7 mouse cellular contexts compared by ENCODE assay signal in genomic region chr10:79638486-79639204, GRCm38 (mm10). TPM values are rescaled to one million over a fixed set of nuclear protein-coding genes. Genes with fewer than 3 reads are reported as not detected.
A peak's percentile ranks its signal among the peaks of the same experiment; 100 is the strongest.
DNase-seq lines count a peak whose midpoint lies in the region; ATAC-seq lines count a peak whose summit lies in the region.

No protein-coding gene starts in this region.

- H3K27me3 ChIP-seq in embryonic facial prominence, embryonic 14.5 days (replicated peaks; ENCODE audit: control insufficient read depth, insufficient read depth, low read length), result no peaks in the 10 kb centered on the region
- peaks cover 48% of the 10 kb centered on the region for H3K27me3 ChIP-seq in heart, embryonic 16.5 days (ENCODE audit: control insufficient read depth, insufficient read depth, low read length)
- peaks cover 45% of the 10 kb centered on the region for H3K27me3 ChIP-seq in limb, embryonic 12.5 days
- H3K27me3 ChIP-seq in neural tube, embryonic 14.5 days (ENCODE audit: control insufficient read depth, insufficient read depth, low read length), result peaks cover 8% of the 10 kb centered on the region; the same call in 1 of the 2 replicates

- peak; percentile 76 for DNase-seq in ES-E14 (ENCODE audit: low read depth, low spot score)
- DNase-seq in adrenal gland, postnatal 10 days, result peak; percentile 66
- DNase-seq in embryonic facial prominence, embryonic 14.5 days (ENCODE audit: low spot score), result peak; percentile 76

- no peaks in the 10 kb centered on the region for H3K36me3 ChIP-seq in ES-E14 (ENCODE audit: control insufficient read depth, insufficient read depth, low read length, poor library complexity, severe bottlenecking)
- H3K36me3 ChIP-seq in embryonic facial prominence, embryonic 14.5 days (ENCODE audit: control insufficient read depth, insufficient read depth, low read length), result no peaks in the 10 kb centered on the region
- no peaks in the 10 kb centered on the region for H3K36me3 ChIP-seq in heart, embryonic 16.5 days (ENCODE audit: control insufficient read depth, insufficient read depth)
- no peaks in the 10 kb centered on the region for H3K36me3 ChIP-seq in limb, embryonic 12.5 days
- H3K36me3 ChIP-seq in neural tube, embryonic 14.5 days (ENCODE audit: control insufficient read depth, insufficient read depth, low read length), result no peaks in the 10 kb centered on the region

- 7% methylated on average over 21 of the region's 23 CpGs for WGBS in embryonic facial prominence, embryonic 14.5 days
- 8% methylated on average over 23 of the region's 23 CpGs for WGBS in heart, embryonic 16.5 days
- WGBS in limb, embryonic 12.5 days, result 5% methylated on average over 23 of the region's 23 CpGs
- WGBS in neural tube, embryonic 14.5 days, result 5% methylated on average over 23 of the region's 23 CpGs

- H3K9me3 ChIP-seq in ES-E14 (ENCODE audit: control insufficient read depth, insufficient read depth, low read depth, low read length), result no peaks in the 10 kb centered on the region
- no peaks in the 10 kb centered on the region for H3K9me3 ChIP-seq in embryonic facial prominence, embryonic 14.5 days (ENCODE audit: control insufficient read depth, low read length)
- H3K9me3 ChIP-seq in heart, embryonic 16.5 days (replicated peaks; ENCODE audit: control insufficient read depth, low read length), result no peaks in the 10 kb centered on the region; the same call in 1 of the 2 replicates
- 0 out of 2 replicates have a peak, but pooled peaks cover 2% of the 10 kb centered on the region for H3K9me3 ChIP-seq in limb, embryonic 12.5 days
- H3K9me3 ChIP-seq in neural tube, embryonic 14.5 days (ENCODE audit: control insufficient read depth, low read length), result no peaks in the 10 kb centered on the region

- no peak overlapping the region; the same call in 1 of the 2 replicates for H3K9ac ChIP-seq in ES-E14 (ENCODE audit: insufficient read depth, low read depth, low read length, poor library complexity, severe bottlenecking)
- peak overlapping the region; percentile 84 for H3K9ac ChIP-seq in embryonic facial prominence, embryonic 14.5 days (ENCODE audit: low read depth, low read length)
- peak overlapping the region; percentile 15; the same call in 1 of the 2 replicates for H3K9ac ChIP-seq in heart, embryonic 16.5 days (ENCODE audit: low read length)
- no peak overlapping the region; the same call in 1 of the 2 replicates for H3K9ac ChIP-seq in limb, embryonic 12.5 days (replicated peaks)
- H3K9ac ChIP-seq in neural tube, embryonic 14.5 days (replicated peaks; ENCODE audit: low read depth, low read length), result peak overlapping the region; percentile 89

- H3K4me1 ChIP-seq in ES-E14 (ENCODE audit: control insufficient read depth in 2 of 2, insufficient read depth in 2 of 2, low read length in 2 of 2, poor library complexity in 1 of 2), result peaks cover 0 to 20% of the 10 kb centered on the region in 2 experiments; a peak in 1 of 4 replicates
- H3K4me1 ChIP-seq in embryonic facial prominence, embryonic 14.5 days (ENCODE audit: control insufficient read depth, insufficient read depth, low read length), result peaks cover 16% of the 10 kb centered on the region; the same call in 1 of the 2 replicates
- H3K4me1 ChIP-seq in heart, embryonic 16.5 days (ENCODE audit: control insufficient read depth, insufficient read depth, low read length), result peaks cover 7% of the 10 kb centered on the region
- H3K4me1 ChIP-seq in limb, embryonic 12.5 days (replicated peaks), result peaks cover 28% of the 10 kb centered on the region
- H3K4me1 ChIP-seq in neural tube, embryonic 14.5 days (ENCODE audit: control insufficient read depth, insufficient read depth, low read length), result peaks cover 13% of the 10 kb centered on the region; the same call in 1 of the 2 replicates

- peak; percentile 70; the same call in 1 of the 2 replicates for ATAC-seq in embryonic facial prominence, embryonic 14.5 days (ENCODE audit: low read depth)
- peak; percentile 35; the same call in 1 of the 2 replicates for ATAC-seq in heart, embryonic 16.5 days (replicated peaks; ENCODE audit: extremely low read depth, insufficient read depth, low FRiP score)
- ATAC-seq in limb, embryonic 12.5 days (ENCODE audit: insufficient number of reproducible peaks, insufficient read depth, low FRiP score, low TSS enrichment, low read depth), result no peak
- peak; percentile 23; the same call in 1 of the 2 replicates for ATAC-seq in neural tube, embryonic 14.5 days (ENCODE audit: low read depth)
- ATAC-seq in megakaryocyte-erythroid progenitor cell, adult 5-6 weeks (replicated peaks; ENCODE audit: low FRiP score, low TSS enrichment, poor library complexity, severe bottlenecking), result no peak

- peak overlapping the region; percentile 91 for H3K4me2 ChIP-seq in embryonic facial prominence, embryonic 14.5 days (ENCODE audit: low read depth, low read length)
- peak overlapping the region; percentile 52 for H3K4me2 ChIP-seq in heart, embryonic 16.5 days (ENCODE audit: low read depth, low read length)
- H3K4me2 ChIP-seq in limb, embryonic 12.5 days, result peak overlapping the region; percentile 90
- H3K4me2 ChIP-seq in neural tube, embryonic 14.5 days (ENCODE audit: low read depth, low read length), result peak overlapping the region; percentile 78

- H3K27ac ChIP-seq in ES-E14 (ENCODE audit: insufficient read depth, low read depth, low read length, poor library complexity, severe bottlenecking), result no peak overlapping the region
- H3K27ac ChIP-seq in embryonic facial prominence, embryonic 14.5 days (replicated peaks; ENCODE audit: low read depth, low read length), result peak overlapping the region; percentile 80
- H3K27ac ChIP-seq in heart, embryonic 16.5 days (ENCODE audit: low read length), result no peak overlapping the region
- H3K27ac ChIP-seq in limb, embryonic 12.5 days, result no peak overlapping the region
- H3K27ac ChIP-seq in neural tube, embryonic 14.5 days (ENCODE audit: low read depth, low read length), result peak overlapping the region; percentile 94

- in situ Hi-C loops in ES-E14 (cut with MboI; ENCODE audit: low sequenced_read_pairs in 2 of 2, unreplicated experiment in 2 of 2), result no loop called here

- H3K4me3 ChIP-seq in ES-E14 (ENCODE audit: insufficient read depth in 1 of 2, low read depth in 1 of 2, low read length in 2 of 2, poor library complexity in 1 of 2, severe bottlenecking in 1 of 2), result peak overlapping the region; percentile 42 to 85; a peak in 2 of 4 replicates
- H3K4me3 ChIP-seq in embryonic facial prominence, embryonic 14.5 days (ENCODE audit: low read depth, low read length), result peak overlapping the region; percentile 73
- H3K4me3 ChIP-seq in heart, embryonic 16.5 days (ENCODE audit: low read length), result peak overlapping the region; percentile 32
- peak overlapping the region; percentile 83 for H3K4me3 ChIP-seq in limb, embryonic 12.5 days (replicated peaks)
- H3K4me3 ChIP-seq in neural tube, embryonic 14.5 days (ENCODE audit: low read depth, low read length), result peak overlapping the region; percentile 79

RNA-seq across cellular contexts. Expression of gene Shc2, which starts 0.9 kb away (rescaled TPM):
- 4.3 and 8.6 TPM in 2 replicates for total RNA-seq in ES-E14 (2012; rRNA removed)
- 1 to 10 TPM; 5.6 to 8.4 TPM for total RNA-seq in adrenal gland, postnatal 10 days (2021)
- polyA plus RNA-seq in embryonic facial prominence, embryonic 14.5 days (2014; fragmentation: Nextera tagmentation; extraction: Ambion mirVana), result 11.3 and 11.4 TPM in 2 replicates
- polyA plus RNA-seq in heart, embryonic 16.5 days (2015; fragmentation: Nextera tagmentation; extraction: Ambion mirVana), result 2.0 and 2.6 TPM in 2 replicates
- polyA plus RNA-seq in limb, embryonic 12.5 days (2016; fragmentation: Nextera tagmentation; extraction: Ambion mirVana), result 12.0 and 12.2 TPM in 2 replicates
- 16.7 and 22.8 TPM in 2 replicates for polyA plus RNA-seq in neural tube, embryonic 14.5 days (2014; fragmentation: Nextera tagmentation; extraction: Ambion mirVana)
- total RNA-seq in megakaryocyte-erythroid progenitor cell, adult 5-6 weeks (2014; fragmentation: Nextera tagmentation), result not detected in 2 replicates
- not detected in 2 replicates for total RNA-seq in megakaryocyte-erythroid progenitor cell, adult 5-6 weeks (2017)

RNA-seq across cellular contexts. Expression of gene Odf3l2, which starts 6.9 kb away (rescaled TPM):
- total RNA-seq in ES-E14 (2012; rRNA removed), result not detected in 2 replicates
- total RNA-seq in adrenal gland, postnatal 10 days (2021), result not detected
- polyA plus RNA-seq in embryonic facial prominence, embryonic 14.5 days (2014; fragmentation: Nextera tagmentation; extraction: Ambion mirVana), result not detected in 2 replicates
- polyA plus RNA-seq in heart, embryonic 16.5 days (2015; fragmentation: Nextera tagmentation; extraction: Ambion mirVana), result not detected in 2 replicates
- not detected in 2 replicates for polyA plus RNA-seq in limb, embryonic 12.5 days (2016; fragmentation: Nextera tagmentation; extraction: Ambion mirVana)
- not detected in 2 replicates for polyA plus RNA-seq in neural tube, embryonic 14.5 days (2014; fragmentation: Nextera tagmentation; extraction: Ambion mirVana)
- not detected in 2 replicates for total RNA-seq in megakaryocyte-erythroid progenitor cell, adult 5-6 weeks (2014; fragmentation: Nextera tagmentation)
- not detected in 2 replicates for total RNA-seq in megakaryocyte-erythroid progenitor cell, adult 5-6 weeks (2017)

RNA-seq across cellular contexts. Expression of gene C2cd4c, which starts 24.8 kb away (rescaled TPM):
- total RNA-seq in ES-E14 (2012; rRNA removed), result 0.31 and 0.58 TPM in 2 replicates
- total RNA-seq in adrenal gland, postnatal 10 days (2021), result under 1 TPM; 0.21 TPM
- 0.09 TPM in 1 of 2 replicates, not detected in the other for polyA plus RNA-seq in embryonic facial prominence, embryonic 14.5 days (2014; fragmentation: Nextera tagmentation; extraction: Ambion mirVana)
- polyA plus RNA-seq in heart, embryonic 16.5 days (2015; fragmentation: Nextera tagmentation; extraction: Ambion mirVana), result 0.05 TPM in 1 of 2 replicates, not detected in the other
- not detected in 2 replicates for polyA plus RNA-seq in limb, embryonic 12.5 days (2016; fragmentation: Nextera tagmentation; extraction: Ambion mirVana)
- polyA plus RNA-seq in neural tube, embryonic 14.5 days (2014; fragmentation: Nextera tagmentation; extraction: Ambion mirVana), result 0.66 and 1.3 TPM in 2 replicates
- not detected in 2 replicates for total RNA-seq in megakaryocyte-erythroid progenitor cell, adult 5-6 weeks (2014; fragmentation: Nextera tagmentation)
- not detected in 2 replicates for total RNA-seq in megakaryocyte-erythroid progenitor cell, adult 5-6 weeks (2017)

RNA-seq across cellular contexts. Expression of gene Madcam1, which starts 25.7 kb away (rescaled TPM):
- 2.7 and 6.3 TPM in 2 replicates for total RNA-seq in ES-E14 (2012; rRNA removed)
- total RNA-seq in adrenal gland, postnatal 10 days (2021), result 1 to 10 TPM; 3.1 to 4.0 TPM
- 8.5 and 11.6 TPM in 2 replicates for polyA plus RNA-seq in embryonic facial prominence, embryonic 14.5 days (2014; fragmentation: Nextera tagmentation; extraction: Ambion mirVana)
- 1.4 and 1.8 TPM in 2 replicates for polyA plus RNA-seq in heart, embryonic 16.5 days (2015; fragmentation: Nextera tagmentation; extraction: Ambion mirVana)
- 7.1 and 7.2 TPM in 2 replicates for polyA plus RNA-seq in limb, embryonic 12.5 days (2016; fragmentation: Nextera tagmentation; extraction: Ambion mirVana)
- 0.82 and 1.2 TPM in 2 replicates for polyA plus RNA-seq in neural tube, embryonic 14.5 days (2014; fragmentation: Nextera tagmentation; extraction: Ambion mirVana)
- total RNA-seq in megakaryocyte-erythroid progenitor cell, adult 5-6 weeks (2014; fragmentation: Nextera tagmentation), result not detected in 2 replicates
- not detected in 2 replicates for total RNA-seq in megakaryocyte-erythroid progenitor cell, adult 5-6 weeks (2017)

RNA-seq across cellular contexts. Expression of gene Tpgs1, which starts 30.5 kb away (rescaled TPM):
- 29.9 and 46.7 TPM in 2 replicates for total RNA-seq in ES-E14 (2012; rRNA removed)
- 10 to 100 TPM; 26.2 to 27.0 TPM for total RNA-seq in adrenal gland, postnatal 10 days (2021)
- polyA plus RNA-seq in embryonic facial prominence, embryonic 14.5 days (2014; fragmentation: Nextera tagmentation; extraction: Ambion mirVana), result 58.7 and 65.3 TPM in 2 replicates
- polyA plus RNA-seq in heart, embryonic 16.5 days (2015; fragmentation: Nextera tagmentation; extraction: Ambion mirVana), result 45.5 and 47.0 TPM in 2 replicates
- polyA plus RNA-seq in limb, embryonic 12.5 days (2016; fragmentation: Nextera tagmentation; extraction: Ambion mirVana), result 57.6 and 63.1 TPM in 2 replicates
- polyA plus RNA-seq in neural tube, embryonic 14.5 days (2014; fragmentation: Nextera tagmentation; extraction: Ambion mirVana), result 104 and 118 TPM in 2 replicates
- total RNA-seq in megakaryocyte-erythroid progenitor cell, adult 5-6 weeks (2014; fragmentation: Nextera tagmentation), result 8.5 and 10.8 TPM in 2 replicates
- 2.9 and 4.1 TPM in 2 replicates for total RNA-seq in megakaryocyte-erythroid progenitor cell, adult 5-6 weeks (2017)

Comparison
In these comparisons a context has a peak if more than half of its experiments do, and no peak if none do; other contexts are left out.
1. H3K27ac ChIP-seq: peak in embryonic facial prominence, embryonic 14.5 days (single experiment) and neural tube, embryonic 14.5 days (single experiment); none in ES-E14 (single experiment), heart, embryonic 16.5 days (single experiment) and limb, embryonic 12.5 days (single experiment).
2. H3K4me3 ChIP-seq: peak in every context shown above with its lines; median percentile 83 in limb, embryonic 12.5 days; 79 in neural tube, embryonic 14.5 days; 73 in embryonic facial prominence, embryonic 14.5 days; 64 in ES-E14; 32 in heart, embryonic 16.5 days.
3. H3K9ac ChIP-seq: peak in embryonic facial prominence, embryonic 14.5 days (single experiment), heart, embryonic 16.5 days (single experiment) and neural tube, embryonic 14.5 days (single experiment); none in ES-E14 (single experiment) and limb, embryonic 12.5 days (single experiment).
4. ATAC-seq: peak in embryonic facial prominence, embryonic 14.5 days (single experiment), heart, embryonic 16.5 days (single experiment) and neural tube, embryonic 14.5 days (single experiment); none in limb, embryonic 12.5 days (single experiment) and megakaryocyte-erythroid progenitor cell, adult 5-6 weeks (single experiment).
5. Peak in every context shown above with its lines, with median percentiles within 50 percentile points of each other: DNase-seq and H3K4me2 ChIP-seq.